Mouse (Mus musculus) liver, embryonic 12.5 days (tissue): ENCODE data around the gene Plxna4. TPM values are rescaled to one million over a fixed set of nuclear protein-coding genes. Genes with fewer than 3 reads are reported as not detected.

Experiments used
- ATAC-seq: fragments of 200-750 bp; cut with Nextera tagmentation; 2 replicates; pipeline ENCODE4 v1.8.0; 2017; ENCODE audit warnings: moderate number of reproducible peaks, mild to moderate bottlenecking, moderate library complexity
- H3K27ac ChIP-seq: fragments of 300-500 bp; sonication (generic); 2 replicates; pipeline ENCODE4 v1.5.1; 2016; ENCODE audit warnings: mild to moderate bottlenecking
- H3K27me3 ChIP-seq: fragments of 300-500 bp; sonication (generic); replicated peaks from 2 replicates; pipeline ENCODE4 v1.6.1; 2016; ENCODE audit warnings: mild to moderate bottlenecking, moderate library complexity
- H3K36me3 ChIP-seq: fragments of 300-500 bp; sonication (generic); 2 replicates; pipeline ENCODE4 v1.6.1; 2016; ENCODE audit warnings: mild to moderate bottlenecking, moderate library complexity
- H3K4me1 ChIP-seq: fragments of 300-500 bp; sonication (generic); 2 replicates; pipeline ENCODE4 v1.6.1; 2016
- H3K4me2 ChIP-seq: fragments of 300-500 bp; sonication (generic); 2 replicates; pipeline ENCODE4 v1.6.1; 2016; ENCODE audit warnings: mild to moderate bottlenecking, moderate library complexity
- H3K4me3 ChIP-seq: fragments of 300-500 bp; sonication (generic); 2 replicates; pipeline ENCODE4 v1.5.1; 2016; ENCODE audit warnings: mild to moderate bottlenecking, moderate library complexity
- H3K9ac ChIP-seq: fragments of 300-500 bp; sonication (generic); 2 replicates; pipeline ENCODE4 v1.6.1; 2016; ENCODE audit warnings: mild to moderate bottlenecking, moderate library complexity
- H3K9me3 ChIP-seq: fragments of 300-500 bp; sonication (generic); replicated peaks from 2 replicates; pipeline ENCODE4 v1.6.1; 2016; ENCODE audit warnings: mild to moderate bottlenecking, moderate library complexity
- WGBS: fragments of 180-500 bp; shearing (Covaris S2); methylation state at CpG from one replicate; pipeline ENCODE4 v1.1.7; 2016; ENCODE audit not compliant: insufficient replicate concordance; 5-methylcytosine and 5-hydroxymethylcytosine counted together
- polyA plus RNA-seq: library from polyadenylated mRNA; unstranded; fragments of >200 nt; fragmentation: Nextera tagmentation; extraction: Ambion mirVana; gene quantifications from 2 replicates; pipeline ENCODE4 v1.2.1, GENCODE M21; 2016

The Plxna4 gene
- polyA plus RNA-seq, 1 experiment from 2014 or later: 0.79 TPM

DNA sequence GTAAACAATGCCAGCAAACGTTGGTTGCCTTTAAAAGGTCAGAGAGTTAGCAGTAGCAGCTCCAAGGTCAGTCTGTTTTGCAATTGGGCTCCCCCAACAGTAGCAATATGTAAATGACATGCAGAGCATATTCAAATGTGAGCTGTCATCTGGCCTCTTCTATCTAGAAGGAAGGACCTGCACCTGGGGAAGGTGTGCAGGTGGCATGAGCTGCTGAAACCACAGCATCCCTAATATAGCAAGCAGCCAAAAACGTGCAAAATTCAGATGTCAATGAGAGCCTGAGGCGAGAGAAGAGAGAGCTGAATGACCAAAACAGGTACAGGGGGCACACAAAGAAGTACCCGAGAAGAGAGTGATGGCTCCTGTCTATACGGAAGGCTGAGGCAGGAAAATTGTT lies 118.8 kb downstream of the Plxna4 start:
- Histone ChIP-seq H3K9ac (no peak overlapping the region), H3K4me3 (no peak overlapping the region), H3K9me3 (no peaks in the 10 kb centered on the region), H3K27me3 (0 out of 2 replicates have a peak, but pooled peaks cover 4% of the 10 kb centered on the region), H3K36me3 (no peaks in the 10 kb centered on the region), H3K4me1 (peaks cover 23% of the 10 kb centered on the region), H3K4me2 (no peak overlapping the region), H3K27ac (no peak overlapping the region)
- ATAC-seq: no peak
- 50% methylated on average over 5 of the region's 5 CpGs for WGBS

DNA sequence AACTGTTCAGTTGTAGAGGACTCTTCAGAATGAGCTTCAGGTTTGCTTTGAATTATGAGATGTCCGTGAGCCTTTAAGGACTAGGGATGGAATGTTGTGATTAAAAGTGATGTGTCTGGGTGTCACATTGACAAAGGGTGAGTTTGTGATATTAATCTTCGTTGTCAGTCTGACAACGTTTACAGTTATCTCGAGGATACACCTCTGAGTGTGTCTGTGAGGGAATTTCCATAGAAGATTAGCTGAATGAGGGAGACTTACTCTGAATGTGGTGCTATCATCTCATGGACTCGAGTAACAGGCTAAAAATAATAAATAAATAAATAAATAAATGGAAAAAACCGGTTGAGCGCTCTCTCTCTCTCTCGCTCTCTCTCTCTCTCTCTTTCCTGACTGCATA lies 122.9 kb downstream of the Plxna4 start:
- Histone ChIP-seq H3K4me1 (peaks cover 31% of the 10 kb centered on the region), H3K9ac (peak overlapping the region; percentile 46; the same call in 1 of the 2 replicates), H3K36me3 (no peaks in the 10 kb centered on the region), H3K4me3 (no peak overlapping the region), H3K27me3 (peaks cover 20% of the 10 kb centered on the region; the same call in 1 of the 2 replicates), H3K9me3 (no peaks in the 10 kb centered on the region), H3K4me2 (peak overlapping the region; percentile 58), H3K27ac (peak overlapping the region; percentile 79)
- 41% methylated on average over 8 of the region's 8 CpGs for WGBS
- peak; percentile 49 for ATAC-seq

DNA sequence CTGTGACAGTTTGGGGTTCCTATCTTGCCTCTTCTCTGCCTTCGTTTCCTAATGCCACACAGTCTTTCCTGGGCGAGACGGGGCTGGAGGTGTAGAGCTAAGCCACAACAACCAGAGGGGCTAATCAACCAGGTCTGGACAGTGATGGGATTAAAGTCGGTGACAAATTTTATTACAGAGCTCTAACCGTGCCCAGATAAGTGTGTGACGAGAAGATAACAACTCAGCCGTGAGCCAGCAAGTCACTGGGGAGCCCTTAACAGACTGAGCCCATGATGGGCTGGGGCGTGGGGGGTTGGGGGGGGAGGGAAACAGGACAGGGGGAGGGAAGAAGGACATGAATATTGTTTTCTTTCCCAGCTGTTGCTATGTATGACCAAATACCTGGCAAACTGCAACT lies 123.4 kb downstream of the Plxna4 start:
- Histone ChIP-seq H3K4me1 (peaks cover 31% of the 10 kb centered on the region), H3K4me3 (peak overlapping the region; percentile 14; the same call in 1 of the 2 replicates), H3K36me3 (no peaks in the 10 kb centered on the region), H3K9me3 (no peaks in the 10 kb centered on the region), H3K27me3 (peaks cover 20% of the 10 kb centered on the region; the same call in 1 of the 2 replicates), H3K27ac (peak overlapping the region; percentile 79), H3K9ac (peak overlapping the region; percentile 47; the same call in 1 of the 2 replicates), H3K4me2 (peak overlapping the region; percentile 58)
- peak; percentile 98 for ATAC-seq
- 9% methylated on average over 8 of the region's 8 CpGs for WGBS

DNA sequence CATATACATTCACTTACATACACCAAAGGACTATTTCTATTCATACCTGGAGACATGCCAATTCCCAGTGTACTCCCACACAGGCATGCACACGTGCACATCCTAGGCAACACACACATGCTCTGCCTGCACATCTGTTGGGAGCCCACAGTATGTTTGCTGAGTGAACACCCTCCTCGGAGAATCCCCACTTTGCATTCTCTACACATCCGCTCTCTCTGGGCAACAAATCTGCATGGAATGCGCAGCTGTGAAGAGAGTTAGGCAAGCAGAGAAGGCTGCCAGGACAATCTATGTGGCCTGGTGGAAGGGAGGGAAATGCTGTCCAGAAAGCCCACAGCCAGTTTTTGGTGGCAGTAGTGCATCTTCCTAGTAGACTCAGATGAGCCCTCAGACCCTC lies 123.9 kb downstream of the Plxna4 start:
- H3K9me3 ChIP-seq: no peaks in the 10 kb centered on the region
- H3K27ac ChIP-seq: peak overlapping the region; percentile 79
- H3K4me2 ChIP-seq: peak overlapping the region; percentile 58
- no peaks in the 10 kb centered on the region for H3K36me3 ChIP-seq
- WGBS: 77% methylated on average over 4 of the region's 4 CpGs
- H3K9ac ChIP-seq: peak overlapping the region; percentile 47; the same call in 1 of the 2 replicates
- H3K27me3 ChIP-seq: peaks cover 23% of the 10 kb centered on the region; the same call in 1 of the 2 replicates
- H3K4me3 ChIP-seq: 0 out of 2 replicates have a peak overlapping the region, but pooled peaks have one; percentile 14
- H3K4me1 ChIP-seq: peaks cover 31% of the 10 kb centered on the region
- no peak for ATAC-seq

DNA sequence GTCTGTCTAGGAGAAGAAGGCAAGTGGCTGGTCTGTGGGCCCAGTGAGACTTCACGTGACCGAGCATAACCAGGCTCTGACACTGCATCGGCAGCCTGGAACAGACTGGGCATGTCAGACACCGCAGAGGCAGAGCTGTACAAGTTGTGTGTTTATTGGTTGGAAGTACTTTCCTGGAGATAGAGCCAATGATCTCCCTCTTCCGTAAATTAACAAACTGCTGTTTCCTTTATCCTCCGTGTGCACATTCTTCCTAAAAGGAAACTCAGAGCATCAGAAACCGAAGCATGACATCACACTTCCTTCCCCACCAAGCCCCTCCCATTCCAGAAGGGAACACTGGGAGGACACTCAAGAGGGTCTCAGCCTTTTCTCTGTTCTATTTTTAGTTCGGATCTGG lies 127.6 kb downstream of the Plxna4 start:
- no peak for ATAC-seq
- no peaks in the 10 kb centered on the region for H3K9me3 ChIP-seq
- H3K4me3 ChIP-seq: no peak overlapping the region
- 26% methylated on average over 8 of the region's 8 CpGs for WGBS
- H3K4me2 ChIP-seq: peak overlapping the region; percentile 33
- H3K4me1 ChIP-seq: peaks cover 20% of the 10 kb centered on the region
- no peaks in the 10 kb centered on the region for H3K36me3 ChIP-seq
- H3K9ac ChIP-seq: no peak overlapping the region
- H3K27me3 ChIP-seq: peaks cover 32% of the 10 kb centered on the region; the same call in 1 of the 2 replicates
- no peak overlapping the region for H3K27ac ChIP-seq

DNA sequence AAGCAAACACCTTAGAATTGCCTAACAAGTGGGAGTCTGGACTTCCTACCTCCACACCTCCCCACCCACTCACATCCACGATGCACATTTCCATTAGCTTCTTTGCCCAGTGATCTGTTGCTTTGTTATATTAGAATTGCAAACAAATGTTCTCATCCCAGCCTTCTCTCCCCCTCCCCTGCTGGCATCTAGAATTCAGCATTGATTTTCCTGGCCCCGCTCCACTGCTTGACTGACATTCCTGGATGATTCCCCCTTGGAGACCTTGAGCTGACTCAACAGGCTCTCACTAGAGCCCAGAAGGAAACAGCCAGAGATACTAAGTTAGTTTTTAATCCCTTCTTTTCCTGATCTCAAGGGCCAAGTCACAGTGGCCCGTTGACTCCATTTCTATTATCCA lies 131.4 kb downstream of the Plxna4 start:
- Histone ChIP-seq H3K9ac (no peak overlapping the region), H3K27me3 (peaks cover 26% of the 10 kb centered on the region; the same call in 1 of the 2 replicates), H3K4me1 (no peaks in the 10 kb centered on the region), H3K36me3 (no peaks in the 10 kb centered on the region), H3K4me2 (no peak overlapping the region), H3K4me3 (no peak overlapping the region), H3K27ac (no peak overlapping the region), H3K9me3 (no peaks in the 10 kb centered on the region)
- ATAC-seq: no peak
- WGBS: 64% methylated on average over 3 of the region's 3 CpGs

DNA sequence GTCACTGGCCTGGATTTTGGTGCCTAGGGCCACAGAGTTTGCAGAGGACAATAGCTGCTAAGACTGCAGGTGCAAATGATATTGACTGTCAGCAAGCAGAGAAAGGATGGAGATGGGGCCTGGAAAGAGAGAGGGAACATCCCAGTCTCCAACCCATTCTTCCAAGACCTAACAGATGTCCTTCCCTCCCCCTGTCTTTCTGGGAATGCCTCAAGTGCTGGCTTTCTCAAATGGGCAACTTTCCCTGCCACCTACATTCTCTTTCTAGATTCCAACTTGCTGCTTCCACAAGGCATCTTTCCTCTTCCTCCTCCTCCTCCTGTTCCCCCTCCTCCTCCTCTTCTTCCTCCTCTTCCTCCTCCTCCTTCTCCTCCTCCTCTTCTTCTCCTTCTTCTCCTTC lies 136.1 kb downstream of the Plxna4 start:
- peaks cover 5% of the 10 kb centered on the region; the same call in 1 of the 2 replicates for H3K27me3 ChIP-seq
- H3K36me3 ChIP-seq: no peaks in the 10 kb centered on the region
- no peak overlapping the region for H3K9ac ChIP-seq
- H3K4me2 ChIP-seq: no peak overlapping the region
- no peaks in the 10 kb centered on the region for H3K9me3 ChIP-seq
- no peaks in the 10 kb centered on the region for H3K4me1 ChIP-seq
- H3K27ac ChIP-seq: no peak overlapping the region
- no peak for ATAC-seq
- no peak overlapping the region for H3K4me3 ChIP-seq

DNA sequence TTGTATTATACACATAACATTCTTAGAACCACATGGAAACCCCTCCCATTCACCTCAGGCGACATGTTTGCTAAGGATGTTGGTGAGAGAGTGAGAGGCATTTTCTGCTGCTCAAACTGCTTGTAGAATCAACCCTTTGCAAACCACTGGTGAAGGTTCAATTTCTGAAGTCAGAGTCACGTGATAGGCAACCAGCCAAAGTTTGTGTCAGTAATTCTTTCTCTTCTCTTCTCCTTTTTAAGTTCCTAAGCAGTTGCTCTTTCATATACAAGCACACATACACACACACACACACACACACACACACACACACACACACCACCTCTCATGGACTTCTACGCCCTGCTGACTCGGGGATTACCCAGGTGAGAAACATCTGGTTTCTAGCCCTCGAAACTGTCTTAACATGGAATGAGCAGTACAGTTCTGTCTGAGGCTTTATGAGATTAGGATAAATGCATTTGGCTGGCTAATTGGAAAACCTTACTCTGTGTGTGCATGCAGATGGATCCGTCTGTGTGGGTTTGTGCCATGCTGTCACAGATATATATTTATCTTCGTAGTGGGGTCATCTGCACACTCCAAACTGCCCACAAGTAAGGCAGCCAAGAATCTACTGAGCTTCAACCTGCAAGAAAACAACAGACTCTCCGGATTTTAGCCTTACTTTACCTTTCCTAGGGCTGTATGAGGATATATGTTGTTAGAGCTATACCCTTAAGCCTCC lies 138.6 kb downstream of the Plxna4 start:
- no peaks in the 10 kb centered on the region for H3K9me3 ChIP-seq
- no peak overlapping the region for H3K27ac ChIP-seq
- H3K4me2 ChIP-seq: no peak overlapping the region
- WGBS: 59% methylated on average over 8 of the region's 8 CpGs
- H3K9ac ChIP-seq: no peak overlapping the region
- no peaks in the 10 kb centered on the region for H3K4me1 ChIP-seq
- H3K27me3 ChIP-seq: peaks cover 12% of the 10 kb centered on the region; the same call in 1 of the 2 replicates
- no peak overlapping the region for H3K4me3 ChIP-seq
- no peaks in the 10 kb centered on the region for H3K36me3 ChIP-seq
- no peak for ATAC-seq

DNA sequence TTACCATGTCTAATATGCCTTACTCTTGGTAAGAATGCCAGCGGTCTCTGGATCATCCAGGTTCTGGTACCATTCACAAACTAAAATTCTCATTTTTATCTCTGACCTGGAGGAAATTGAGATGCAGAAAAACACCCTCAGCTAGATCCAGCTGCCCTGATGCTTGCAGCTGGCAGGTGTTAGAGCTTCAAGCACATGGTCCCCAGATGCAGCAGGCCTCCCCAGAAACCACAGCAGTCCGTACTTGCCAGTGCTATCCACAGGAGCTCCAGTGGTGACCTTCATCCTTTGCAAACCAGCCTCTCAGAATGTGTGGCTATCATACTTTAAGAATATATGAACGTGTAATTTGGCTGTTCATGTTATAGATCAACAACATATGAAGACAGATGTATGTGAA lies 139.2 kb downstream of the Plxna4 start:
- no peaks in the 10 kb centered on the region for H3K4me1 ChIP-seq
- no peak overlapping the region for H3K4me2 ChIP-seq
- no peak overlapping the region for H3K4me3 ChIP-seq
- H3K9me3 ChIP-seq: no peaks in the 10 kb centered on the region
- no peak overlapping the region for H3K27ac ChIP-seq
- no peak for ATAC-seq
- 71% methylated on average over 3 of the region's 3 CpGs for WGBS
- H3K27me3 ChIP-seq: peaks cover 14% of the 10 kb centered on the region; the same call in 1 of the 2 replicates
- no peaks in the 10 kb centered on the region for H3K36me3 ChIP-seq
- no peak overlapping the region for H3K9ac ChIP-seq

DNA sequence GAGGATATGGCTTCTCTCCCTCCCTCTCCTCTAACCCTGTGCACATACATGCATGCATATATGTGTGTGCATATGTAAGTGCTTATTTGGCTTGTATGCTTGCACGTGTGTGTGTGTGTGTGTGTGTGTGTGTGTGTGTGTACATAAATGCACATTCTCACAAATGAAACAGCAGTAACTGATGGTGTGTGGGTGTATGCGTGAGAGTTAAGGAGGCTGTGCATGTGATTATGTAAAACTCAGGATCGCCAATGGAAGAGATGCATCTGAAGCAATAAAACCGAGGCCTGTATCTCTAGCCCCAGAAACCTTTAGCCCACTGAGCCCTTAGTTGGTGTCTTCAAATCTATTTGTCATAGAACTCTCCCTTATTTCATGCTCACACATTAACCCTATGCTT lies 141.7 kb downstream of the Plxna4 start:
- Histone ChIP-seq H3K27me3 (peaks cover 17% of the 10 kb centered on the region; the same call in 1 of the 2 replicates), H3K9ac (no peak overlapping the region), H3K36me3 (no peaks in the 10 kb centered on the region), H3K27ac (no peak overlapping the region), H3K4me2 (no peak overlapping the region), H3K4me1 (no peaks in the 10 kb centered on the region), H3K9me3 (no peaks in the 10 kb centered on the region), H3K4me3 (no peak overlapping the region)
- no peak for ATAC-seq
- WGBS: 57% methylated on average over 4 of the region's 4 CpGs

DNA sequence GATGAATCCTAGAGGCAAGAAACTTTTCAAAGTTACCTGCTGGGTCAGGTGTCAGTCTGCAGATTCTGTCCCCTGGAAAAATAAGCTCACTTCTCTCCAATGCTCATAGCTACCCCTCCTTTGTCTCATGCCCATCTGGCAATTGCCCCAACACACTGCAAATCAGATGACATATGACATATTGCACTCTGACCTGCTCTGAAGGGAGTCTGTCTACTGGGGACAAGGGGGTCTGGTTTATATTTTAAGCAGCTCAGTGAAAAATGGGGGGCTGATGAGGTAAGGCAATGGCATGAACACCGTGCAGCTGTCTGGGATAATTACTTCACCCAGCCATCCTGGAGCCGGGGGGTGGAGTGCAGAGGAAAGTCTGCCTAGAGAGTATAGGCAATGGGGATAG lies 142.7 kb downstream of the Plxna4 start:
- Histone ChIP-seq H3K9me3 (no peaks in the 10 kb centered on the region), H3K4me2 (no peak overlapping the region), H3K36me3 (no peaks in the 10 kb centered on the region), H3K4me3 (no peak overlapping the region), H3K27me3 (0 out of 2 replicates have a peak, but pooled peaks cover 17% of the 10 kb centered on the region), H3K27ac (no peak overlapping the region), H3K4me1 (no peaks in the 10 kb centered on the region), H3K9ac (no peak overlapping the region)
- 46% methylated on average over 2 of the region's 2 CpGs for WGBS
- ATAC-seq: no peak

DNA sequence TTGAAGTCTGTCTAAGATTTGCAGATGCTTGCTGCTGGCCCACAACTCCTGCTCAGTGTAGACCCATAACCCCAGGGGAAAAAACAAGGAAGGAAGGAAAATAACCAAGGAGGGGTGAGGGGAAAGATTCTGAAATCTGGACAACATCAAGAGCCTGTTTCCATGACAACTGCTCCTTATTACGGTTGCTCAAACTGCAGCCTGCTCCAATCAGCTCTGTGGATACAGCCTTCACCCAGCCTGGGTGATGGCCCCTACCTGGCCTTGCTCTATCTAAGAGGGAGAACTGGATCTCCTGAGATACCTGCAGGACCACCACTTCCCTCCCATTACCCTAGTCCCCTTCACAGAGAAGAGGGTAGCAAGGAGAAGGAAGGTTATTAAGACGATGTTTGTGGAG lies 143.6 kb downstream of the Plxna4 start:
- H3K9ac ChIP-seq: no peak overlapping the region
- no peak overlapping the region for H3K27ac ChIP-seq
- H3K27me3 ChIP-seq: 0 out of 2 replicates have a peak, but pooled peaks cover 17% of the 10 kb centered on the region
- no peaks in the 10 kb centered on the region for H3K9me3 ChIP-seq
- ATAC-seq: no peak
- 66% methylated on average over 2 of the region's 2 CpGs for WGBS
- H3K4me3 ChIP-seq: no peak overlapping the region
- no peaks in the 10 kb centered on the region for H3K36me3 ChIP-seq
- no peak overlapping the region for H3K4me2 ChIP-seq
- no peaks in the 10 kb centered on the region for H3K4me1 ChIP-seq
